Mouse (Mus musculus) v-Abl transformed pro-B cells (cell line): ENCODE results near the gene Gm5286.
"Not testable (repeated sequence)": the region's sequence is repeated elsewhere in the genome, so short reads cannot be mapped to it uniquely, and the experiment has no call there.

Source experiments
- in situ Hi-C, 2 experiments: fragments of 400-800 bp; cut with MboI; formaldehyde crosslinking; loops; one replicate each; pipeline ENCODE4 v1.15.1; 2025; ENCODE audit not compliant: unreplicated experiment in 2 of 2

The Gm5286 gene

DNA sequence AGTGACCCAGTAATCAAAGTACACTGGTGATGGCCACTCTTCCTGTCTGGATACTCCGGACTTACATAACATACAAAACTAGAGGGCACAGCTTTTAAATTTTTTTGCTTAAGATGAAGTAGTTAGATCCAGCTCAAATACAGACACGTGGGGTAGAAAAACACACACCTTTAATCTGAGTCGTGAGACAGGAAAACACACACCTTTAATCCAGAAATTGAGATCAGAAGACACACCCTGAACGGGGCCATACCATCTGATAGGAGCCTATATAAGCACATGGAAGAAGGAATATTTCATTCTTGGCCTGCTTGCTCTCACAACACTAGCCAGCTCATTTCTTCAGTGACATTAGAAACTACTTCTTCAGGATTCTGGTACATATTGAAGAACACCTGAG is at the start of gene Gm5286:
Gene Gm5286 (plus strand): TSS at position 301 of the 400 bp plus-strand sequence.
- in situ Hi-C loops = not testable (repeated sequence)

DNA sequence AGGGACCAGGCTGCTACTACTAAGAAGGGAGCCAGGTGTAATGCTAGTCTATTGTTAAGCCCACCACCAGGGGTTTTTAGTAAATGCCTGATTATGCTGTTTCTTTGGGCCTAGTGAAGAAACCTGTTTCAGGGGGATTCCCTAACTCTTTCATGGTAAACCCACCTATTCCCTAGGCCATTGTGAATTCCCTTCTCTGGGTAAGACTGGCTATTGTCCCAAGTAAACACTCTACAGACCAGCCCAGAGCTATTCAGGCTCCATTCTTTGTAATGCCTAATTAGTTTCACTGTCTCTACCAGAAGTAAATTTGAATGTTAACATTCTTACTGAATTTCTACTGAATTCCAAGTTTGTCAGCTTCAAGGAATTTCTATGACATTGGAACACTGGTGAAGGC is 29.2 kb upstream of the Gm5286 start:
- in situ Hi-C loops = not testable (repeated sequence)

DNA sequence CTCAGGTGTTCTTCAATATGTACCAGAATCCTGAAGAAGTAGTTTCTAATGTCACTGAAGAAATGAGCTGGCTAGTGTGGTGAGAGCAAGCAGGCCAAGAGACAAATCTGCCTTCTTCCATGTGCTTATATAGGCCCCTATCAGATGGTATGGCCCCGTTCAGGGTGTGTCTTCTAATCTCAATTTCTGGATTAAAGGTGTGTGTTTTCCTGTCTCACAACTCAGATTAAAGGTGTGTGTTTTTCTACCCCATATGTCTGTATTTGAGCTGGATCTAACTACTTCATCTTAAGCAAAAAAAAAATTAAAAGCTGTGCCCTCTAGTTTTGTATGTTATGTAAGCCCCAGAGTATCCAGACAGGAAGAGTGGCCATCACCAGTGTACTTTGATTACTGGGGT is 18.4 kb upstream of the Gm5286 start, which contains the start of gene Gm10696:
Gene Gm10696 (minus strand): TSS at position 101 of the 400 bp plus-strand sequence.
- in situ Hi-C loops = not testable (repeated sequence)
